Mouse (Mus musculus) liver, adult 2 months (tissue): ENCODE measurements at regions not wholly inside any gene's neighbourhood (a gene's known extent, or its start where the extent isn't known, plus 50 kb on each side); places are given as distances from the start of the nearest gene placed in this dataset.

ENCODE experiments used
- DNase-seq: peaks from one replicate; pipeline ENCODE4 v3.0.0-alpha.2; 2011; ENCODE audit warnings: low read depth, low spot score; ENCODE audit errors: extremely low read depth
- H3K27ac ChIP-seq: fragments of 200-500 bp; replicated peaks from 2 replicates; pipeline ENCODE4 v1.5.1; 2012; ENCODE audit warnings: low read depth, mild to moderate bottlenecking, control low read depth, inconsistent platforms, low read length; ENCODE audit not compliant: insufficient read depth
- H3K27me3 ChIP-seq: fragments of 200-500 bp; 2 replicates; pipeline ENCODE4 v1.6.1; 2012; ENCODE audit warnings: mild to moderate bottlenecking, moderate library complexity, low read length, inconsistent platforms; ENCODE audit not compliant: control insufficient read depth, insufficient read depth
- H3K36me3 ChIP-seq: fragments of 200-500 bp; 2 replicates; pipeline ENCODE4 v1.6.1; 2012; ENCODE audit warnings: low read length, inconsistent platforms; ENCODE audit not compliant: control insufficient read depth, insufficient read depth
- H3K4me1 ChIP-seq: fragments of 200-500 bp; 2 replicates; pipeline ENCODE4 v1.6.1; 2011; ENCODE audit warnings: low read length; ENCODE audit not compliant: control insufficient read depth, insufficient read depth
- H3K4me3 ChIP-seq: fragments of 200-500 bp; 2 replicates; pipeline ENCODE4 v1.5.1; 2011; ENCODE audit warnings: low read depth, mild to moderate bottlenecking, control low read depth, low read length, moderate library complexity; ENCODE audit not compliant: insufficient read depth
- H3K79me2 ChIP-seq: fragments of 200-500 bp; 2 replicates; pipeline ENCODE4 v1.6.1; 2012; ENCODE audit warnings: inconsistent platforms, mild to moderate bottlenecking, low read length, moderate library complexity; ENCODE audit not compliant: control insufficient read depth, insufficient read depth
- H3K9ac ChIP-seq: fragments of 200-500 bp; 2 replicates; pipeline ENCODE4 v1.6.1; 2012; ENCODE audit warnings: low read depth, mild to moderate bottlenecking, control low read depth, inconsistent platforms, low read length
- CTCF ChIP-seq: fragments of 200-500 bp; IDR thresholded peaks from 2 replicates; pipeline ENCODE4 v1.5.1; 2011; ENCODE audit warnings: low read depth, low read length, control low read depth
- POLR2A ChIP-seq: fragments of 200-500 bp; IDR thresholded peaks from 2 replicates; pipeline ENCODE4 v1.6.1; 2011; ENCODE audit warnings: low read length, control low read depth; ENCODE audit not compliant: insufficient read depth; ENCODE audit errors: extremely low read depth
- WGBS: fragments of 180-500 bp; shearing (Covaris S2); methylation state at CpG from one replicate; pipeline ENCODE4 v1.1.7; 2018; 5-methylcytosine and 5-hydroxymethylcytosine counted together

GRCm38 (mm10) chr9:87848882-87849281 lies 117.8 kb upstream of the Tbx18 start:
- DNase-seq: no peak
- 87% methylated on average over 5 of the region's 5 CpGs for WGBS
- Histone ChIP-seq H3K4me3 (no peak overlapping the region), H3K9ac (no peak overlapping the region), H3K36me3 (no peaks in the 10 kb centered on the region), H3K27ac (no peak overlapping the region), H3K4me1 (no peaks in the 10 kb centered on the region), H3K27me3 (no peaks in the 10 kb centered on the region), H3K79me2 (no peaks in the 10 kb centered on the region)
- TF ChIP-seq CTCF: no peak
- no peak for TF ChIP-seq POLR2A

GRCm38 (mm10) chr9:87850133-87850532 lies 119.1 kb upstream of the Tbx18 start:
- no peak overlapping the region for H3K4me3 ChIP-seq
- H3K4me1 ChIP-seq: no peaks in the 10 kb centered on the region
- TF ChIP-seq POLR2A: no peak
- TF ChIP-seq CTCF: no peak
- no peaks in the 10 kb centered on the region for H3K27me3 ChIP-seq
- H3K9ac ChIP-seq: no peak overlapping the region
- no peaks in the 10 kb centered on the region for H3K79me2 ChIP-seq
- H3K36me3 ChIP-seq: no peaks in the 10 kb centered on the region
- H3K27ac ChIP-seq: no peak overlapping the region
- DNase-seq: no peak
- 93% methylated on average over 1 of the region's 1 CpGs for WGBS

GRCm38 (mm10) chr9:87861588-87861987 lies 130.5 kb upstream of the Tbx18 start:
- WGBS: 62% methylated on average over 1 of the region's 1 CpGs
- no peaks in the 10 kb centered on the region for H3K79me2 ChIP-seq
- H3K36me3 ChIP-seq: no peaks in the 10 kb centered on the region
- DNase-seq: no peak
- TF ChIP-seq POLR2A (no peak), CTCF (no peak)
- no peak overlapping the region for H3K9ac ChIP-seq
- H3K27me3 ChIP-seq: no peaks in the 10 kb centered on the region
- H3K4me1 ChIP-seq: no peaks in the 10 kb centered on the region
- no peak overlapping the region for H3K27ac ChIP-seq
- no peak overlapping the region for H3K4me3 ChIP-seq

- WGBS: 83% methylated on average over 6 of the region's 6 CpGs
- DNase-seq: no peak
- no peaks in the 10 kb centered on the region for H3K27me3 ChIP-seq
- H3K9ac ChIP-seq: no peak overlapping the region
- no peaks in the 10 kb centered on the region for H3K4me1 ChIP-seq
- no peak for TF ChIP-seq POLR2A
- TF ChIP-seq CTCF: no peak
- no peaks in the 10 kb centered on the region for H3K36me3 ChIP-seq
- no peak overlapping the region for H3K4me3 ChIP-seq
- H3K79me2 ChIP-seq: no peaks in the 10 kb centered on the region
- H3K27ac ChIP-seq: no peak overlapping the region
Observed at GRCm38 (mm10) chr9:87865236-87865635, 134.2 kb upstream of the Tbx18 start.

GRCm38 (mm10) chr9:87872384-87872905 lies 141.4 kb upstream of the Tbx18 start:
- no peaks in the 10 kb centered on the region for H3K36me3 ChIP-seq
- H3K4me3 ChIP-seq: no peak overlapping the region
- no peak for DNase-seq
- TF ChIP-seq POLR2A (no peak), CTCF (no peak)
- no peaks in the 10 kb centered on the region for H3K79me2 ChIP-seq
- H3K27me3 ChIP-seq: no peaks in the 10 kb centered on the region
- H3K4me1 ChIP-seq: no peaks in the 10 kb centered on the region
- 85% methylated on average over 6 of the region's 6 CpGs for WGBS
- no peak overlapping the region for H3K27ac ChIP-seq
- H3K9ac ChIP-seq: no peak overlapping the region

- DNase-seq: no peak
- Histone ChIP-seq H3K27me3 (no peaks in the 10 kb centered on the region), H3K36me3 (no peaks in the 10 kb centered on the region), H3K9ac (no peak overlapping the region), H3K27ac (no peak overlapping the region), H3K4me3 (no peak overlapping the region), H3K79me2 (no peaks in the 10 kb centered on the region), H3K4me1 (no peaks in the 10 kb centered on the region)
- 60% methylated on average over 1 of the region's 1 CpGs for WGBS
- no peak for TF ChIP-seq POLR2A
- TF ChIP-seq CTCF: no peak
Observed at GRCm38 (mm10) chr9:87882587-87882986, 151.5 kb upstream of the Tbx18 start.
